Comparison of ENCODE assay signal across 21 mouse cellular contexts in the genomic region with DNA sequence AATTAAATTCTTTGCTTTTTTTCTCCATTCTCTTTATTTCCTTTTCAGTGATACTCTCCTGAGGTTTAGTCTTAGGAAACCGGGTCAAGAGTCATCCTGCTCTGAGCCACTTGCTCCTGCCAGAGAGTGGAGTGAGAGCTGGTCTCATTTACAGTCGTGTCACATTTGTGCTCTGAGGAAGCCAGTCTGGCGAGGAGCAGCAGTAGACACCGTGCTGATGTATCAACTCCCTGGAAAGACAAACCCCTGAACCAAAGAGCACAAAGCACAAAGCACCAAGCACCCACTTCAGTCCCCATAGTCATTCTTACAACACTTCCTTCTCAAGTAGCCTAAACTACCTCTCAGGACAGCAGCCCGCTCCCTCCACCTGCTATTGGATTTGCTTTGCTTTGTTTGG.
DNase-seq lines count a peak whose midpoint lies in the region; ATAC-seq and TF ChIP-seq lines count a peak whose summit lies in the region.
"Had no signal": no experiment of that assay in that cellular context is flagged by ENCODE, and none has a peak within 500 bp of the region (broad histone marks: within the 10 kb centered on the region; RNA-seq: fewer than 3 reads in every experiment).

No protein-coding gene starts in this region.

- TF ChIP-seq CTCF in brain, embryonic 14.5 days (IDR thresholded peaks at IDR 0.05; ENCODE audit: borderline replicate concordance, extremely low read depth, insufficient read depth, insufficient read length) = no peak

- H3K4me3 ChIP-seq in intestine, embryonic 15.5 days (replicated peaks) = no peak overlapping the region
- H3K4me3 ChIP-seq: embryonic facial prominence, embryonic 10.5 days; forebrain, embryonic 15.5 days; heart, embryonic 10.5 days; hindbrain, embryonic 15.5 days; limb, embryonic 13.5 days; liver, embryonic 12.5 days; neural tube, embryonic 15.5 days; stomach, embryonic 15.5 days had no signal

- peak; percentile 26 to 33 for DNase-seq in lung, adult 18-20 months
- DNase-seq in lung, postnatal 10 days = no peak
- DNase-seq in adipocyte (ENCODE audit: low spot score) = peak; percentile 83
- DNase-seq in brain, embryonic 14.5 days (ENCODE audit: low read depth) = peak; percentile 63
- DNase-seq in lung, postnatal 25 days (ENCODE audit: low spot score) = peak; percentile 30
- no peak for DNase-seq in embryo, embryonic 9.5 days (ENCODE audit: extremely low spot score)
- DNase-seq: adrenal gland, adult 8-10 months; cerebellum, adult 11 months; cerebellum, adult 9-11 months; kidney, postnatal 36 days; thymus, postnatal 25 days had no signal

- H3K9me3 ChIP-seq in intestine, embryonic 15.5 days = no peaks in the 10 kb centered on the region
- H3K9me3 ChIP-seq: embryonic facial prominence, embryonic 10.5 days; forebrain, embryonic 15.5 days; heart, embryonic 10.5 days; hindbrain, embryonic 15.5 days; limb, embryonic 13.5 days; liver, embryonic 12.5 days; neural tube, embryonic 15.5 days; stomach, embryonic 15.5 days had no signal

- H3K27me3 ChIP-seq in intestine, embryonic 15.5 days (replicated peaks) = no peaks in the 10 kb centered on the region
- H3K27me3 ChIP-seq: forebrain, embryonic 15.5 days; hindbrain, embryonic 15.5 days; limb, embryonic 13.5 days; liver, embryonic 12.5 days; stomach, embryonic 15.5 days had no signal

- H3K9ac ChIP-seq in intestine, embryonic 15.5 days = no peak overlapping the region
- H3K9ac ChIP-seq: forebrain, embryonic 15.5 days; hindbrain, embryonic 15.5 days; limb, embryonic 13.5 days; liver, embryonic 12.5 days; neural tube, embryonic 15.5 days; stomach, embryonic 15.5 days had no signal

- H3K4me1 ChIP-seq in intestine, embryonic 15.5 days (replicated peaks) = peaks cover 15% of the 10 kb centered on the region

- H3K36me3 ChIP-seq in intestine, embryonic 15.5 days = no peaks in the 10 kb centered on the region
- H3K36me3 ChIP-seq: embryonic facial prominence, embryonic 10.5 days; forebrain, embryonic 15.5 days; heart, embryonic 10.5 days; hindbrain, embryonic 15.5 days; limb, embryonic 13.5 days; liver, embryonic 12.5 days; neural tube, embryonic 15.5 days; stomach, embryonic 15.5 days had no signal

- no peak for ATAC-seq in intestine, embryonic 15.5 days
- ATAC-seq: forebrain, embryonic 15.5 days; intestine, postnatal 0 days; liver, embryonic 12.5 days had no signal

- no peak overlapping the region for H3K27ac ChIP-seq in intestine, embryonic 15.5 days
- H3K27ac ChIP-seq: embryonic facial prominence, embryonic 10.5 days; forebrain, embryonic 15.5 days; heart, embryonic 10.5 days; hindbrain, embryonic 15.5 days; limb, embryonic 13.5 days; liver, embryonic 12.5 days; neural tube, embryonic 15.5 days; stomach, embryonic 15.5 days had no signal

- 57% methylated on average over 5 of the region's 5 CpGs for WGBS in intestine, embryonic 15.5 days

- no peak overlapping the region for H3K4me2 ChIP-seq in intestine, embryonic 15.5 days (replicated peaks)
- H3K4me2 ChIP-seq: forebrain, embryonic 15.5 days; hindbrain, embryonic 15.5 days; limb, embryonic 13.5 days; liver, embryonic 12.5 days; neural tube, embryonic 15.5 days; stomach, embryonic 15.5 days had no signal

- TF ChIP-seq POLR2A in brain, embryonic 14.5 days (IDR thresholded peaks at IDR 0.05; ENCODE audit: borderline replicate concordance, extremely low read depth, insufficient read depth, insufficient read length, poor library complexity, severe bottlenecking) = no peak

Comparison
In these comparisons a context has a peak if more than half of its experiments do, and no peak if none do; other contexts are left out.
1. DNase-seq: peak in lung, adult 18-20 months (2 of 2), adipocyte (single experiment), brain, embryonic 14.5 days (single experiment) and lung, postnatal 25 days (single experiment); none in lung, postnatal 10 days (single experiment) and embryo, embryonic 9.5 days (single experiment).